Mouse (Mus musculus): Measurements from ENCODE around the gene Gm11554. TPM values are rescaled to one million over a fixed set of nuclear protein-coding genes. Genes with fewer than 3 reads are reported as not detected.

The Gm11554 gene
- total RNA-seq, 2 experiments from 2014 or later: not detected

- no peak for TF ChIP-seq CTCF (IDR thresholded peaks at IDR 0.05)
- intact Hi-C loops (cut with DNase I): no loop called here
- DNase-seq (ENCODE audit: extremely low spot score in 1 of 2, low spot score in 2 of 2): no peak
- Histone ChIP-seq H3K27ac (no peak overlapping the region), H3K4me3 (no peak overlapping the region)
Observed at GRCm38 (mm10) chr11:99768410-99768809, 35.8 kb downstream of the Gm11554 start.

GRCm38 (mm10) chr11:99758877-99759276 lies 45.4 kb downstream of the Gm11554 start:
- DNase-seq (ENCODE audit: extremely low spot score in 1 of 2, low spot score in 2 of 2): no peak
- no peak overlapping the region for H3K27ac ChIP-seq
- intact Hi-C loops (cut with DNase I): no loop called here
- H3K4me3 ChIP-seq: no peak overlapping the region
- TF ChIP-seq CTCF (IDR thresholded peaks at IDR 0.05): no peak

Other genes with a start within 250 kb of the Gm11554 start
- not detected for gene Krtap3-2, start 247.6 kb downstream of the Gm11554 start, total RNA-seq (2021)
- gene Gm11939, start 245.0 kb downstream of the Gm11554 start, total RNA-seq (2021): not detected
- gene Krtap3-1, start 237.8 kb downstream of the Gm11554 start, total RNA-seq (2021): not detected
- gene Krtap1-5, start 223.4 kb downstream of the Gm11554 start, total RNA-seq (2021): not detected
- gene Krtap1-4, start 220.8 kb downstream of the Gm11554 start, total RNA-seq (2021): not detected
- not detected for gene Krtap1-3, start 213.1 kb downstream of the Gm11554 start, total RNA-seq (2021)
- gene Krtap9-3, start 206.3 kb downstream of the Gm11554 start, total RNA-seq (2021): not detected
- gene Gm11938, start 201.1 kb downstream of the Gm11554 start, total RNA-seq (2021): not detected
- gene Gm11937, start 194.3 kb downstream of the Gm11554 start, total RNA-seq (2021): not detected
- gene Krtap2-4, start 189.6 kb downstream of the Gm11554 start, total RNA-seq (2021): not detected
- gene Gm11562, start 184.0 kb downstream of the Gm11554 start, total RNA-seq (2021): not detected
- gene Krtap4-1, start 176.2 kb downstream of the Gm11554 start, total RNA-seq (2021): not detected
- gene Krtap4-2, start 169.4 kb downstream of the Gm11554 start, total RNA-seq (2021): not detected
- gene Krtap4-7, start 160.4 kb downstream of the Gm11554 start, total RNA-seq (2021): not detected
- gene Gm11555, start 154.2 kb downstream of the Gm11554 start, total RNA-seq (2021): not detected
- gene Gm11563, start 145.5 kb downstream of the Gm11554 start, total RNA-seq (2021): not detected
- not detected for gene Krtap4-6, start 138.5 kb downstream of the Gm11554 start, total RNA-seq (2021)
- gene Gm14190, start 113.7 kb downstream of the Gm11554 start, total RNA-seq (2021): not detected
- gene Gm14180, start 70.2 kb downstream of the Gm11554 start, total RNA-seq (2021): not detected
- not detected for gene Gm11595, start 31.5 kb downstream of the Gm11554 start, total RNA-seq (2021)
- gene Krtap4-8, start 23.7 kb downstream of the Gm11554 start, total RNA-seq (2021): not detected
- not detected for gene Krtap4-9, start 19.2 kb downstream of the Gm11554 start, total RNA-seq (2021)
- not detected for gene Gm11596, start 11.0 kb downstream of the Gm11554 start, total RNA-seq (2021)
- gene Gm11569, start 5.5 kb downstream of the Gm11554 start, total RNA-seq (2021): not detected
- gene Krtap4-13, start 5.4 kb upstream of the Gm11554 start, total RNA-seq (2021): not detected
- not detected for gene Gm11564, start 11.2 kb upstream of the Gm11554 start, total RNA-seq (2021)
- not detected for gene 2300003K06Rik, start 33.6 kb upstream of the Gm11554 start, total RNA-seq (2021)
- gene Krtap4-16, start 47.2 kb upstream of the Gm11554 start, total RNA-seq (2021): not detected
- not detected for gene Gm11568, start 53.5 kb upstream of the Gm11554 start, total RNA-seq (2021)
- gene Gm11559, start 60.0 kb upstream of the Gm11554 start, total RNA-seq (2021): not detected
- gene Krtap9-1, start 68.9 kb upstream of the Gm11554 start, total RNA-seq (2021): not detected
- not detected for gene Gm11567, start 74.7 kb upstream of the Gm11554 start, total RNA-seq (2021)
- not detected for gene Krtap31-1, start 103.5 kb upstream of the Gm11554 start, total RNA-seq (2021)
- gene Gm11565, start 110.3 kb upstream of the Gm11554 start, total RNA-seq (2021): not detected
- gene Krtap31-2, start 131.8 kb upstream of the Gm11554 start, total RNA-seq (2021): not detected
- not detected for gene Krtap9-5, start 144.0 kb upstream of the Gm11554 start, total RNA-seq (2021)
- not detected for gene Krtap29-1, start 174.6 kb upstream of the Gm11554 start, total RNA-seq (2021)
- not detected for gene Krtap16-1, start 182.2 kb upstream of the Gm11554 start, total RNA-seq (2021)
- not detected for gene Krtap17-1, start 189.5 kb upstream of the Gm11554 start, total RNA-seq (2021)
- gene Krt33a, start 211.8 kb upstream of the Gm11554 start, total RNA-seq (2021): not detected
- not detected for gene Krt33b, start 225.4 kb upstream of the Gm11554 start, total RNA-seq (2021)
- gene Krt34, start 237.1 kb upstream of the Gm11554 start, total RNA-seq (2021): not detected
- gene Krt31, start 246.1 kb upstream of the Gm11554 start, total RNA-seq (2021): not detected